Mouse (Mus musculus) lung, adult 2 months (tissue): Measurements from ENCODE around the gene Gm7579. TPM values are rescaled to one million over a fixed set of nuclear protein-coding genes. Genes with fewer than 3 reads are reported as not detected.
"Not testable (repeated sequence)": the region's sequence is repeated elsewhere in the genome, so short reads cannot be mapped to it uniquely, and the experiment has no call there.

Source experiments
- DNase-seq: peaks from one replicate; pipeline ENCODE4 v3.0.0; 2022
- H3K4me1 ChIP-seq: fragments of 200-500 bp; 2 replicates; pipeline ENCODE4 v1.6.1; 2011; ENCODE audit warnings: low read length; ENCODE audit not compliant: control insufficient read depth, insufficient read depth
- H3K4me3 ChIP-seq: fragments of 200-500 bp; replicated peaks from 2 replicates; pipeline ENCODE3; 2011; ENCODE audit warnings: low read depth, mild to moderate bottlenecking, control low read depth, low read length; ENCODE audit errors: extremely low read depth
- CTCF ChIP-seq: fragments of 200-500 bp; IDR thresholded peaks from 2 replicates; pipeline ENCODE4 v1.5.1; 2011; ENCODE audit warnings: mild to moderate bottlenecking, low read length, control low read depth; ENCODE audit not compliant: insufficient read depth
- POLR2A ChIP-seq: fragments of 200-500 bp; IDR thresholded peaks from 2 replicates; pipeline ENCODE4 v1.6.1; 2011; ENCODE audit warnings: low read depth, mild to moderate bottlenecking, control low read depth, low read length, borderline replicate concordance; ENCODE audit errors: extremely low read depth
- WGBS: fragments of 180-500 bp; shearing (Covaris S2); methylation state at CpG from one replicate; pipeline ENCODE4 v1.1.7; 2018; 5-methylcytosine and 5-hydroxymethylcytosine counted together
- polyA plus RNA-seq: library from polyadenylated mRNA; depleted of rRNA; stranded (reverse); fragments of >200 nt; gene quantifications from 2 replicates; pipeline ENCODE4 v1.2.3, GENCODE M21; 2012; rRNA removed

The Gm7579 gene
- polyA plus RNA-seq, 1 experiment: not detected

- no peaks in the 10 kb centered on the region for H3K4me1 ChIP-seq
- no peak overlapping the region for H3K4me3 ChIP-seq
- 27% methylated on average over 2 of the region's 2 CpGs for WGBS
- TF ChIP-seq CTCF (no peak), POLR2A (no peak)
- no peak for DNase-seq
Measured at GRCm38 (mm10) chr7:142224518-142224917, 12.9 kb downstream of the Gm7579 start.

- WGBS: 35% methylated on average over 3 of the region's 3 CpGs
- H3K4me3 ChIP-seq, H3K4me1 ChIP-seq, DNase-seq: not testable (repeated sequence)
Measured at GRCm38 (mm10) chr7:142229871-142230270, 18.2 kb downstream of the Gm7579 start, which contains the start of gene Krtap5-5. Krtap5-5 (minus strand) TSS chr7:142229971.

GRCm38 (mm10) chr7:142231540-142231939 lies 19.9 kb downstream of the Gm7579 start:
- no peak for DNase-seq
- Histone ChIP-seq H3K4me3 (no peak overlapping the region), H3K4me1 (no peaks in the 10 kb centered on the region)
- WGBS: 20% methylated on average over 1 of the region's 1 CpGs
- TF ChIP-seq POLR2A (no peak), CTCF (no peak)

- 29% methylated on average over 2 of the region's 2 CpGs for WGBS
- no peak for TF ChIP-seq CTCF
- no peak for TF ChIP-seq POLR2A
- H3K4me1 ChIP-seq: no peaks in the 10 kb centered on the region
- DNase-seq: no peak
- no peak within 1 kb of the TSS for H3K4me3 ChIP-seq
Measured at GRCm38 (mm10) chr7:142240978-142241377, 29.3 kb downstream of the Gm7579 start, which contains the start of gene Gm40460. Gm40460 (minus strand) TSS chr7:142241078.

DNA sequence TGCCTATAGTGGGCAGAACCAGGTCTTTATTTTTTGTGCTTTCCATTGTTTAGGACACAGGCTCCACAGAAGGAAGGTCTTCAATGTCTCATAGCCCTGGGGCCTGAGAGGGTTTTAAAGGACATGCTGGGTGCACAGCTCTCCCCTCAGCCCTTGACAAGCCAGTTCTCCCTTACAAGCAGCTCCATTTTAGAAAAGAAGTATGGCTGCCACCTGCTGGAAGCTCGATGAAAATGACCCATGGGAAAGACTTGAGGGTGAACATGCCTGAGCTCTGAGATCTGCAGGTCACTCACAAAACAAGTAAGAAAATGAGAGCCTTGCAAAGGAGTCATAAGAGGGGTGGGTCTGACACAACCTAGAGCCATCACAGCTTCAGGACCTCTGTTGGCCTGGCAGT lies 38.2 kb downstream of the Gm7579 start:
- no peaks in the 10 kb centered on the region for H3K4me1 ChIP-seq
- no peak for TF ChIP-seq POLR2A
- 0 out of 2 replicates have a peak, but pooled peaks have one; percentile 6 for TF ChIP-seq CTCF
- DNase-seq: peak; percentile 19
- 0% methylated on average over 1 of the region's 1 CpGs for WGBS
- no peak overlapping the region for H3K4me3 ChIP-seq

GRCm38 (mm10) chr7:142255517-142255916 lies 43.9 kb downstream of the Gm7579 start:
- WGBS: 0% methylated on average over 2 of the region's 2 CpGs

DNA sequence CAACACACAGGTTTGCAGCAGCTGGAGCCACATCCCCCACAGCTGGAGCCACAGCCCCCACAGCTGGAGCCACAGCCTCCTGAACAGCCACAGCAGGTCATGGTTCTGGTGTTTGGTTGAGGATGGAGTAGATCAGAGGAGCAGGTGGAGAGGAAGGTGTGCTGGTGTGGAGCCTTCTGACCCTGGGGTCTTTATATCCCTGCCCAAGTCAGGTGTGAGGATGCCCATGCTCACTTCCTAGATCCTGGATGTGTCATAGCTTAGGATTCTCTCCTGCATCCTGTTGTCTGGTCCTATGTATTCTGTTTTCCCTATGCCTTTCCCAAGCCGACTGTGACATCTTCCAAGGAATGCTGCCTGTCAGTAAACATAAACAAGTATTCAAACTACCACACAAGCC lies 46.6 kb downstream of the Gm7579 start, which contains the start of gene Gm2431:
Gene Gm2431 (minus strand): TSS at position 101 of the 400 bp plus-strand sequence.
- H3K4me1 ChIP-seq, H3K4me3 ChIP-seq, DNase-seq: not testable (repeated sequence)
- WGBS: 24% methylated on average over 1 of the region's 1 CpGs

More at GRCm38 (mm10) chr7:142255517-142255916, 43.9 kb downstream of the Gm7579 start:
- Histone ChIP-seq H3K4me3 (no peak overlapping the region), H3K4me1 (no peaks in the 10 kb centered on the region; the same call in 1 of the 2 replicates)
- no peak for TF ChIP-seq POLR2A
- TF ChIP-seq CTCF: peak; percentile 72
- DNase-seq: peak; percentile 31

Other genes with a start within 250 kb of the Gm7579 start
- 40.6 and 54.0 TPM in 2 replicates for gene Mob2, start 150.8 kb upstream of the Gm7579 start, polyA plus RNA-seq
- 30.1 and 33.3 TPM in 2 replicates for gene Dusp8, start 116.0 kb upstream of the Gm7579 start, polyA plus RNA-seq
- gene Gm45618, start 91.1 kb upstream of the Gm7579 start, polyA plus RNA-seq: not detected in 2 replicates
- not detected in 2 replicates for gene Gm39115, start 75.8 kb upstream of the Gm7579 start, polyA plus RNA-seq
- not detected in 2 replicates for gene Gm45337, start 67.3 kb upstream of the Gm7579 start, polyA plus RNA-seq
- not detected in 2 replicates for gene Gm29735, start 54.7 kb upstream of the Gm7579 start, polyA plus RNA-seq
- gene Gm4553, start 46.1 kb upstream of the Gm7579 start, polyA plus RNA-seq: not detected in 2 replicates
- not detected in 2 replicates for gene Krtap5-2, start 35.9 kb upstream of the Gm7579 start, polyA plus RNA-seq
- gene Gm10153, start 21.5 kb upstream of the Gm7579 start, polyA plus RNA-seq: not detected in 2 replicates
- not detected in 2 replicates for gene Krtap5-3, start 10.5 kb upstream of the Gm7579 start, polyA plus RNA-seq
- gene Krtap5-5, start 18.1 kb downstream of the Gm7579 start, polyA plus RNA-seq: 0.28 and 0.30 TPM in 2 replicates
- not detected in 2 replicates for gene Gm40460, start 29.2 kb downstream of the Gm7579 start, polyA plus RNA-seq
- not detected in 2 replicates for gene Gm2431, start 46.5 kb downstream of the Gm7579 start, polyA plus RNA-seq
- not detected in 2 replicates for gene Gm4559, start 62.5 kb downstream of the Gm7579 start, polyA plus RNA-seq
- not detected in 2 replicates for gene Krtap5-1, start 85.3 kb downstream of the Gm7579 start, polyA plus RNA-seq
- not detected in 2 replicates for gene Krtap5-4, start 91.7 kb downstream of the Gm7579 start, polyA plus RNA-seq
- gene Ifitm10, start 161.9 kb downstream of the Gm7579 start, polyA plus RNA-seq: 48.5 and 49.1 TPM in 2 replicates
- gene Gm49369, start 170.8 kb downstream of the Gm7579 start, polyA plus RNA-seq: 0.24 TPM in 1 of 2 replicates, not detected in the other
- gene Ctsd, start 176.2 kb downstream of the Gm7579 start, polyA plus RNA-seq: 689 and 921 TPM in 2 replicates
- gene Syt8, start 223.0 kb downstream of the Gm7579 start, polyA plus RNA-seq: 0.19 and 8.6 TPM in 2 replicates
- gene Tnni2, start 229.9 kb downstream of the Gm7579 start, polyA plus RNA-seq: 3.1 and 223 TPM in 2 replicates
- 131 and 188 TPM in 2 replicates for gene Lsp1, start 248.9 kb downstream of the Gm7579 start, polyA plus RNA-seq